Mouse (Mus musculus) megakaryocyte, embryonic 14.5 days (primary cell): ENCODE results near the gene Mfge8.

Experiments
- FLI1 ChIP-seq: IDR thresholded peaks from 2 replicates; pipeline ENCODE4 v1.6.1; 2012; ENCODE audit warnings: low read length, inconsistent platforms, mixed read lengths
- GATA1 ChIP-seq: IDR thresholded peaks from 3 replicates; pipeline ENCODE4 v1.6.1; 2012; ENCODE audit warnings: mixed read lengths, low read length, inconsistent platforms, borderline replicate concordance

- TF ChIP-seq GATA1: no peak
- TF ChIP-seq FLI1: no peak
These were observed 25.4 kb downstream of the Mfge8 start for GRCm38 (mm10) chr7:79123465-79123864.
